Mouse (Mus musculus): Measurements from ENCODE around the gene Cct2.

- TF ChIP-seq CTCF (IDR thresholded peaks at IDR 0.05; ENCODE audit: control insufficient read depth, insufficient read depth, insufficient read length) (no peak), MYOG (IDR thresholded peaks at IDR 0.05; ENCODE audit: control insufficient read depth, extremely low read depth, insufficient read length) (no peak), CEBPB (IDR thresholded peaks at IDR 0.05; ENCODE audit: low read depth) (no peak), USF1 (IDR thresholded peaks at IDR 0.05; ENCODE audit: low read depth) (no peak)
Measured at GRCm38 (mm10) chr10:117004695-117005094, 58.9 kb downstream of the Cct2 start.

Data from C2C12 (cell line).